Mouse (Mus musculus): Measurements from ENCODE around the gene Ip6k3. TPM values are rescaled to one million over a fixed set of nuclear protein-coding genes. Genes with fewer than 3 reads are reported as not detected.

Ip6k3 gene
- total RNA-seq, 2 experiments from 2014 or later: 0.60 to 0.70 TPM

- no peak for DNase-seq (ENCODE audit: low spot score in 2 of 2)
These were observed 13.3 kb downstream of the Ip6k3 start for GRCm38 (mm10) chr17:27154256-27154655.

GRCm38 (mm10) chr17:27153773-27154193 lies 13.8 kb downstream of the Ip6k3 start:
- no peak for DNase-seq (ENCODE audit: low spot score in 2 of 2)

GRCm38 (mm10) chr17:27152976-27153723 lies 14.4 kb downstream of the Ip6k3 start:
- DNase-seq (ENCODE audit: low spot score in 2 of 2): no peak

DNA sequence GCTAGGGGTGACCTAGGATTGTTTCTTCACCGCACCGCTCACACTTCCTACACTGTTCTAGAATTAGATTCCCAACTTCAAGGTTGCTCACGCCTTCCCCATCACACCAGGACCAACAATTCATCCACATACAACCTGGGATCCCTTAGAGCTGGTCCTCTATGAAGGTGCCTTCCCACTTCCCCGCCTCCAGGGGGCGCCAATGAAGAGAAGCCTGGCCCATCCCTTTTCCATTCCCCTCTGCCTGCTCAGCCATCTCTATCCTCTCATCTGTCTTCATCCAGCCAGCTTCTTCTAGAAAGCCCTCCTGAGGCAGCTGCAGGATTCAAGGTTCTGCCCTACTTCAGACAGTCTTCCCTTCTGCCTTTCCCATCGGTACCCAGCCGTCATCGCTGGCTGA lies 16.2 kb downstream of the Ip6k3 start:
- DNase-seq (ENCODE audit: low spot score in 2 of 2): no peak

- DNase-seq (ENCODE audit: low spot score in 2 of 2): no peak
These were observed 16.7 kb downstream of the Ip6k3 start for GRCm38 (mm10) chr17:27150871-27151270.

GRCm38 (mm10) chr17:27146323-27146923 lies 21.2 kb downstream of the Ip6k3 start:
- DNase-seq (ENCODE audit: low spot score in 2 of 2): no peak

DNA sequence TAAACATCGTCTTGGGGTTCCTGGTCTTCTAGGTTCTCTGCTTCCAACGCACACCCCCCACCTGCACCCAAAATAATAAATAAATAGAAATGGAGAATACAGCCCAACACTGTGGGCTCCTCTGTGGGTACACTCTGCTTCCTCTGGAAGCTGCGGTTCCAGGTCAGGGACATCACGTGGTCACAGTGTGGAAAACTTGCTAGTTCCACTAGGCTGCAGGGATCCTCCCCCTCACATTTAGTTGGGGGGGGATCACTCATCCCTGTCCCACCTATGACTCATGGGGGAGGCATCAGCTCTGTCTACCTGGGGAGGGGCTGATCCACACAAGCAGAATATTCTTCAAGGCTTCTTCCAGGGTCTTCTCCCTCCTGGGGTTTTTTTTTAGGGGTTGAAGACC lies 23.4 kb downstream of the Ip6k3 start:
- no peak for DNase-seq (ENCODE audit: low spot score in 2 of 2)

- peak; percentile 44 for DNase-seq (ENCODE audit: low spot score in 2 of 2)
These were observed 25.6 kb downstream of the Ip6k3 start for GRCm38 (mm10) chr17:27141971-27142450.

- no peak for DNase-seq (ENCODE audit: low spot score in 2 of 2)
These were observed 27.3 kb downstream of the Ip6k3 start for GRCm38 (mm10) chr17:27140262-27140661.

DNA sequence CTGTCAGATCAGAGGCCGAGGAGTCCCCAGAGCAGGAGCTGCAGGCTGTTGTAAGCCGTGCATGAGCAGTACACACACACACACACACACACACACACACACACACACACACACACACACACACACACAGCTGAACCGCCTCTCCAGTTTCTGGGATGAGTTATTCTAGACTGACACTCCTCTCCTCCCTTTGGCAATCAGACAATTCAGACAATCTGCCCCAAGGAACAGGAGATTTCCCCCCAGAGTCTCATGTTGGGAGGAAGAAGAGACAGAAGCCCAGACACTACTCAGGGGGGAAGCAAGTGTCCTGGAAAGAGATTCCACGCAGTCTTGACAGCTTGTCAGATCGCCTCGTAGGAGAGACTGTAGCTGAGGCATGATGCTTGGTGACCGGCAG lies 28.3 kb downstream of the Ip6k3 start:
- no peak for DNase-seq (ENCODE audit: low spot score in 2 of 2)

DNA sequence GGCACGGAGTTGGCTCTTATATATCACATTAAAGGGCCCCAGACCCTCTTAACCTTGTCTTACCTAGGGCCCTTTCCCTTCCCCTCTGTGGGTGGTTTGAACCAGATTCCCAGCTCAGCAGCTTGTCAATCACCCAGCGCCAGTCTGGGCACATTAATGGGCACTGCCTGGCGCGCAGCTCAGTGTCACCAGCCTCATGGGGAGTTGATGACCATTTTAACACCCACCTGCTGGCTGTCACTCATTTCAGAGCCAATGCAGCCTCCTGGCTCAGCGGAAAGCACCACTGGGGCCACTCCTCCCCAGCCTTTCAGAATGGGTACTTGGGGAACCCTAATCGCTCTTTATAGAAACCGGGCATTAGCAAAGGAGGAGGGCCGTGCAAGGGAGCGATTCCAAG lies 29.2 kb downstream of the Ip6k3 start:
- no peak for DNase-seq (ENCODE audit: low spot score in 2 of 2)

GRCm38 (mm10) chr17:27134715-27135114 lies 32.9 kb downstream of the Ip6k3 start:
- no peak for DNase-seq (ENCODE audit: low spot score in 2 of 2)

- DNase-seq (ENCODE audit: low spot score in 2 of 2): no peak
These were observed 33.4 kb downstream of the Ip6k3 start for GRCm38 (mm10) chr17:27134187-27134586.

DNA sequence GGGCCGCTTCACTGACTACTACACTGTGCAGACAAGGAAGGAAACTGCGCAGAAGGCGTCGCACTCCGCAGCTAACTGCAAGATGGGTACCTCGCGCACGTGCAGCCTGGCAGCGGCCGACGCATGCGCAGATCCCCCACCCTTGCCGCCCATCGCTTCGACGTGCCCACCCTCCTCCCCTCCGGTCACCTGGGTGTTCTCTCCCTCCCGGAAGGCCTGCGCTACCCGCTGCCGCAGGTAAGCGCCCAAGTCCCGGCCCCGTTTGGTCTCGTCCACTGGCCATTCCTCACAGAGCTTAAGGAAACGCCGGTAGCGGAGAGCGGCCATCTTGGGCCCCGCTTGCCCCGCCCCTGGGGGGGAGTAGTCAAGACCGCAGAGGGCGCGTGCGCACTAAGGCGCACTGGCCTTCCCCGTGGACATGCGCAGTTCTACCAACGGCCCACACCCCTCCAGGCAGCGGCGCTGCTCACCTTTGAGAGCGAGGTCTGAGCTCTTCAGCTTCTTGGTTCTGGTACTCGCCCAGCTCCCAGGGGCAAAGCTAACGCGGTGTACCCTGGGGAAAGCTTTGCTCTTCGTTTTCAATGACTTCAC lies 33.9 kb downstream of the Ip6k3 start, which contains the start of gene Uqcc2:
TSS of gene Uqcc2 (minus strand) at position 366 of the 591 bp plus-strand sequence.
- DNase-seq (ENCODE audit: low spot score in 2 of 2): peak; percentile 95 to 96

DNA sequence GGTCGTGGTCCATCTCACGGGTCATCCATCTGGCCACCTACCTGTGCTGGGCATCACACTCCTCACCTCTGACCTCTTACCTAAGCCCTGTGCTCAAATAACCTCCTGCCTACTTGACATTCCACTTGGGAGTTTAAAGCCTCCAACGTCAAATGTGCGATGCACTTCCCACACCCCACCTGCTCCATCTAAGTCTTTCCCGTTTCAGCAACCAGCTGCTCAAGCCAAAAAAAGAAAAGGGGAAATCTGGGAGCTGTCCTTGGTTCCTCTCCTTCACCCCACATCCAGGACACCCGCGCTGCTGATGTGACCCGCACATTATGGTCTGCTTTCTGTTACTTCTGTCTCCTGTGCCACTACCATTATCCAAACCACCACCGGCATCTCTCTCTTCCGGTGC lies 35.4 kb downstream of the Ip6k3 start:
- no peak for DNase-seq (ENCODE audit: low spot score in 2 of 2)

DNA sequence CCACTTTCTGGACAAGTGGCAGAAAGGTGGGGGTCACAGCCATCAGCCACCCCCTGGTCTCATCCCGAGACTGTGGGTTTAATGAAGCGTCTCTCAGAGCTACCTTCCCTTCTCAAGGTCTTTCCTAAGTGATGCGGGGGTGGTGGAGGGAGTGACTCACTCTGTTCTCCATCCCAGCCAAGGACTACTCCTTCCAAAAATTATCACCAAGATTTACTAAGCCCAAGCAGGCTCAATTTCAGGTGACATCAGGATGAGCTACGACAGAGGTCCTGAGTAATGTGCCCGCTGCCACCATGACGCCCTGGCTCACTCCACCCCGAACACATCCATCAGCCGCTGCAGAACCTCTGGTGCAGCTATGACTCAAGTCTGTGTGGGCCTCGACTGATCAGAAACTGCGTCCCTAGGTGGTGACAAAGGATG lies 36.3 kb downstream of the Ip6k3 start:
- DNase-seq (ENCODE audit: low spot score in 2 of 2): peak; percentile 54 to 56

DNA sequence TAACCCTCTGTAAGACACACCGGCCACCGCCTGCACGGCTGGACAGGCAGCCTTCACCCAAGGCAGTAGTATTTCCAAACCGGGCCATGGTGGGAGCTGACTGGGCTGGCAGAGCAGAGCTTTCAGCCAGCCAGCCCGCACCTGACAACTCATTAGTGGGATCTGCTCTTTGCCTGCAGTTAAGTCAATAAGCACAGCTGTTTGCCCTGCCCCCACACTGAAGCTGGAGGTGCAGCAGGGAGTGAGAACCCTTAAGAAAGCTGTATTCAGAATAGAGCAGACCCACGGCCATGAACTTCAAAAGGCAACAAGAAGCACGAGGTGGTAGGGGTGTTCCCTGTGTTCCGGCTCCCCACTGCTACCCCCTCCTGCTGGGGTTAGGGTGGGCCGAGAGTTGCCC lies 37.3 kb downstream of the Ip6k3 start:
- no peak for DNase-seq (ENCODE audit: low spot score in 2 of 2)

GRCm38 (mm10) chr17:27129819-27130218 lies 37.8 kb downstream of the Ip6k3 start:
- no peak for DNase-seq (ENCODE audit: low spot score in 2 of 2)

GRCm38 (mm10) chr17:27129291-27129690 lies 38.3 kb downstream of the Ip6k3 start:
- no peak for DNase-seq (ENCODE audit: low spot score in 2 of 2)

- DNase-seq (ENCODE audit: low spot score in 2 of 2): no peak
These were observed 39.4 kb downstream of the Ip6k3 start for GRCm38 (mm10) chr17:27128189-27128588.

DNA sequence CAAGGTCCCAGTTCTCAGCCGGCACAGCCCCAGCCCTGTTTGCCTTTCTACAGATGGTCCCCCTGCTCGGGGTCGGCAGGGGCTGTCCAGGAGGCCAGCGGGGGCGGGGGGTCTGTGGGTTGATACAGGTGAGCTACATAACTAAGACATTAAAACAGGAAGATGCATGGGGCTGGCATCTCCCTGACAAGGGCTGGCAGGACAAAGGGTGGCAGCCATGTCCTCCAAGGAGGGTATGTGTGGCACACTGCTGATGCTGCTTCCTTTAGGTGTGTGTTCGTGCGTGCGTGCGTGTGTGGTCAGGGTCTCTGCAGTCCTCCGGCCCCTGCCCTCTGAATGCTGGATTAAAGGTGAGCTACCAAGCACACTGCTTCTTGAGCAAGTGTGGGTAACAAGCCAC lies 40.6 kb downstream of the Ip6k3 start:
- DNase-seq (ENCODE audit: low spot score in 2 of 2): no peak

DNA sequence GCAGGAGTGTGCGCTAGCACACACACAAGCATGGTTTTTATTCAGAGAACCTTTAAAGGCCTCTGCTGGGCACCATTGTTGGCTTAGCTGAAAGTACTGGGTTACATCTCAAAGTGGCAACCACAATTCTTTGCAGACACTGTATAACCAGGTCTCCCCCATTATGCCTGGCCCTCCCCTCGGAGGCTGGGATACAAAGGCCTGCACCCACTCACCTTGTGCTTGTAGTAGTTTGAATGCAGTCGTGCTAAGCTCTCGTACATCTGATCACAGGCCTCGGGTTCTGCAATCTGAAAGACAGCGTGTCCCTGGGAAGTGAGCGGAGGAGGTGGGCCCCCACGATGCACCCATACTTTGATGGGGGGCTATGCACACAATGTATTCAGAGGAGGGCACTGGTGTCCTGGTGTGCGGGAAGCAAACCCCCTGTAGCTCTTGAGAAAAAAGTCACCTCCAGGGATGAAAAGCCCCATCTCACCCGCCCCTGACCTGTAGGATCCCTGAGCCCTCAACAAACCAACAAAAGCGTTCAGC lies 41.9 kb downstream of the Ip6k3 start:
- no peak for DNase-seq (ENCODE audit: low spot score in 2 of 2)
